Mouse (Mus musculus) hindbrain, embryonic 10.5 days (tissue): ENCODE measurements around the gene Mtfr1l. TPM values are rescaled to one million over a fixed set of nuclear protein-coding genes. Genes with fewer than 3 reads are reported as not detected.
"Not testable (repeated sequence)": the region's sequence is repeated elsewhere in the genome, so short reads cannot be mapped to it uniquely, and the experiment has no call there.

Source experiments
- DNase-seq: peaks from one replicate; pipeline ENCODE4 v3.0.0-alpha.2; 2017; ENCODE audit warnings: low spot score
- H3K27ac ChIP-seq: fragments of 300-500 bp; sonication (generic); 2 replicates; pipeline ENCODE4 v1.5.1; 2016; ENCODE audit warnings: mild to moderate bottlenecking, moderate library complexity
- H3K27me3 ChIP-seq: fragments of 300-500 bp; sonication (generic); 2 replicates; pipeline ENCODE4 v1.6.1; 2016; ENCODE audit warnings: mild to moderate bottlenecking; ENCODE audit not compliant: poor library complexity, insufficient read depth, severe bottlenecking
- H3K36me3 ChIP-seq: fragments of 300-500 bp; sonication (generic); 2 replicates; pipeline ENCODE4 v1.6.1; 2016; ENCODE audit warnings: mild to moderate bottlenecking, moderate library complexity
- H3K4me1 ChIP-seq: fragments of 300-500 bp; sonication (generic); replicated peaks from 2 replicates; pipeline ENCODE4 v1.6.1; 2016; ENCODE audit warnings: mild to moderate bottlenecking
- H3K4me3 ChIP-seq: fragments of 300-500 bp; sonication (generic); 2 replicates; pipeline ENCODE4 v1.5.1; 2016; ENCODE audit warnings: mild to moderate bottlenecking, moderate library complexity
- H3K9me3 ChIP-seq: fragments of 300-500 bp; sonication (generic); 2 replicates; pipeline ENCODE4 v1.6.1; 2016; ENCODE audit warnings: mild to moderate bottlenecking, moderate library complexity
- WGBS: fragments of 180-500 bp; shearing (Covaris S2); methylation state at CpG from one replicate; pipeline ENCODE4 v1.1.7; 2016; 5-methylcytosine and 5-hydroxymethylcytosine counted together
- polyA plus RNA-seq: library from polyadenylated mRNA; unstranded; fragments of >200 nt; fragmentation: Nextera tagmentation; extraction: Ambion mirVana; gene quantifications from 2 replicates; pipeline ENCODE4 v1.2.1, GENCODE M21; 2016

The Mtfr1l gene
- polyA plus RNA-seq, 1 experiment from 2014 or later, result 125 TPM

DNA sequence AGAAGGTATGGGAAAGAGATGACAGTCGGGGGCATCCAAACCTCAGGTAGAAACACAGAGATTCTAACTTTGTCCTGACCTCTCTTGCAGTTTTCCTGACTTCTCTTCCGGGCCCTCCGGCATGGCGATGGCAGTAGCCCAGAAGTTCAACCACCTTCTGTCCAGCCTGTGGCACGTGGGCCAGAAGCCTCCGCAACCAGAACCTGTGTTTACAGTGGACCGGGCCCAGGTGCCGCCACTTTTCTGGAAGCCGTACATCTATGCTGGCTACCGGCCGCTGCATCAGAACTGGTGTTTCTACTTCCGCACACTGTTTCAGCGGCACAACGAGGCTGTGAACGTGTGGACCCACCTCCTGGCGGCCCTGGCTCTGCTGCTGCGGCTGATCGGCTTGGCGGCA, 28.5 kb downstream of the Mtfr1l start:
- Histone ChIP-seq H3K4me3 (no peak overlapping the region), H3K36me3 (peaks cover 4% of the 10 kb centered on the region; the same call in 1 of the 2 replicates), H3K27me3 (no peaks in the 10 kb centered on the region), H3K27ac (no peak overlapping the region), H3K9me3 (no peaks in the 10 kb centered on the region), H3K4me1 (peaks cover 18% of the 10 kb centered on the region)
- no peak for DNase-seq
- WGBS, result 91% methylated on average over 19 of the region's 19 CpGs

- Histone ChIP-seq H3K4me1 (peaks cover 12% of the 10 kb centered on the region), H3K27ac (peak overlapping the region; percentile 40; the same call in 1 of the 2 replicates), H3K4me3 (no peak overlapping the region), H3K36me3 (peaks cover 4% of the 10 kb centered on the region; the same call in 1 of the 2 replicates), H3K9me3 (no peaks in the 10 kb centered on the region), H3K27me3 (no peaks in the 10 kb centered on the region)
- DNase-seq, result no peak
- 80% methylated on average over 3 of the region's 4 CpGs for WGBS
Observed at GRCm38 (mm10) chr4:134505966-134506594, 29.1 kb downstream of the Mtfr1l start.

- H3K27me3 ChIP-seq, result no peaks in the 10 kb centered on the region
- 89% methylated on average over 4 of the region's 4 CpGs for WGBS
- no peak for DNase-seq
Observed at GRCm38 (mm10) chr4:134505303-134505789, 29.8 kb downstream of the Mtfr1l start.

GRCm38 (mm10) chr4:134503686-134504357, 31.4 kb downstream of the Mtfr1l start:
- H3K4me3 ChIP-seq, result no peak overlapping the region
- no peaks in the 10 kb centered on the region; the same call in 1 of the 2 replicates for H3K9me3 ChIP-seq
- 0 out of 2 replicates have a peak, but pooled peaks cover under 1% of the 10 kb centered on the region for H3K27me3 ChIP-seq
- 78% methylated on average over 4 of the region's 4 CpGs for WGBS
- H3K4me1 ChIP-seq, result 0 out of 2 replicates have a peak, but pooled peaks cover 4% of the 10 kb centered on the region
- H3K36me3 ChIP-seq, result peaks cover 4% of the 10 kb centered on the region; the same call in 1 of the 2 replicates
- H3K27ac ChIP-seq, result no peak overlapping the region
- no peak for DNase-seq

More at GRCm38 (mm10) chr4:134505303-134505789, 29.8 kb downstream of the Mtfr1l start:
- Histone ChIP-seq H3K36me3 (peaks cover 4% of the 10 kb centered on the region; the same call in 1 of the 2 replicates), H3K9me3 (no peaks in the 10 kb centered on the region), H3K27ac (no peak overlapping the region), H3K4me3 (no peak overlapping the region), H3K4me1 (0 out of 2 replicates have a peak, but pooled peaks cover 6% of the 10 kb centered on the region)

- DNase-seq, result no peak
- Histone ChIP-seq H3K4me3 (no peak overlapping the region), H3K36me3 (no peaks in the 10 kb centered on the region), H3K27me3 (peaks cover 21% of the 10 kb centered on the region), H3K9me3 (no peaks in the 10 kb centered on the region; the same call in 1 of the 2 replicates), H3K27ac (no peak overlapping the region), H3K4me1 (peaks cover 17% of the 10 kb centered on the region)
- 94% methylated on average over 6 of the region's 6 CpGs for WGBS
Observed at GRCm38 (mm10) chr4:134501095-134501494, 34.1 kb downstream of the Mtfr1l start.

DNA sequence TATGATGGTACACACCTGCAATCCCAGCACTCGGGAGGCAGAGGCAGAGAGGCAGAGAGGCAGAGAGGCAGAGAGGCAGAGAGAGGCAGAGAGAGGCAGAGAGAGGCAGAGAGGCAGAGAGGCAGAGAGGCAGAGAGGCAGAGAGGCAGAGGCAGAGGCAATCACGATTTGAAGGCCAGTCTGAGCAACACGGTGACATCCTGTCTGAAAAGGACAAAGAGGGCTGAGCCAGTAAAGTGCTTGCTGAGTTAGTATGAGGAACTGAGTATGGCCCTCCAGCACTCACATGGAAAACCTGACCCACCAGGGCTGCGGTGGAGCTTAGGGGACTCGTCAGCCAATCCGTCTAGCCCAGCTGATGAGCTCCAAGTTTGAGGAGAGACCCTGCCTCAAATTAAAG, 36.2 kb downstream of the Mtfr1l start:
- H3K27me3 ChIP-seq, result peaks cover 29% of the 10 kb centered on the region
- 88% methylated on average over 6 of the region's 6 CpGs for WGBS
- H3K9me3 ChIP-seq, DNase-seq, H3K4me3 ChIP-seq, H3K36me3 ChIP-seq, H3K27ac ChIP-seq: not testable (repeated sequence)
- H3K4me1 ChIP-seq, result peaks cover 32% of the 10 kb centered on the region

DNA sequence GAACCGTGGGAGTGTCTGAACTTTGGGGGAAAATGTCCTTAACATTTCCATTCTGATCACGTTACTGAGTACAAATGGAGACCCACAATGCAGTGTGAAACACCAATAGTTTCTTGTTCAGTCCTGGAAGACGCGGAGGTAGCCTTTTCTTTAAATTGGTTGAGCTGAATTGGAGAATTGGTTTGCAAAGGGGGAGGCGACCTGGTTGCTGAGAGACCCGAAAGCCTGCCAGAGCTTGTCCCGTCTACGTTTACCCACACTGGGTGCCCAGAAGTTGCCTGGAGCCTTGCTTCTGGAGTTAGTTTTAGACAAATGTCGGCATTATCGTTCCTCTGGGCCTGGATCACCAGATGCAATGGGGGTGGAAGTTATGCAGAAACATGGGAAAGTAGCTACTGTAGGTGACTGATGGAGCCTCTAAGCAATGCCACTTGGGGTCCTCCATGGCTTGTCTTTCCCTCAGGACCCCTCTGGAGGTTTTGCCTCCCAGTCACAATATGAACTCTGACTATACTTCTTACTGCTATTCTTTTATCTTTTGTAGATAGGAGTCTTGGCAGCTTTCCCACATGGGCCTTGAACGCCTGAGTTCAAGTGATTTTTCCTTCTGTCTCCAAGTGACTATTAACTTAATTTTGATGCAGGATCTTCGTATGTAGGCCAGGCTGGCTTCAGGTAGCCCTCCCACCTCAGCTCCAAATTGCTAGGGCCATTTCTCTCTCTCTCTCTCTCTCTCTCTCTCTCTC, 37.0 kb downstream of the Mtfr1l start:
- Histone ChIP-seq H3K27ac (no peak overlapping the region), H3K27me3 (peaks cover 29% of the 10 kb centered on the region), H3K4me3 (no peak overlapping the region), H3K36me3 (no peaks in the 10 kb centered on the region), H3K9me3 (no peaks in the 10 kb centered on the region; the same call in 1 of the 2 replicates), H3K4me1 (peaks cover 32% of the 10 kb centered on the region)
- WGBS, result 77% methylated on average over 12 of the region's 12 CpGs
- no peak for DNase-seq

DNA sequence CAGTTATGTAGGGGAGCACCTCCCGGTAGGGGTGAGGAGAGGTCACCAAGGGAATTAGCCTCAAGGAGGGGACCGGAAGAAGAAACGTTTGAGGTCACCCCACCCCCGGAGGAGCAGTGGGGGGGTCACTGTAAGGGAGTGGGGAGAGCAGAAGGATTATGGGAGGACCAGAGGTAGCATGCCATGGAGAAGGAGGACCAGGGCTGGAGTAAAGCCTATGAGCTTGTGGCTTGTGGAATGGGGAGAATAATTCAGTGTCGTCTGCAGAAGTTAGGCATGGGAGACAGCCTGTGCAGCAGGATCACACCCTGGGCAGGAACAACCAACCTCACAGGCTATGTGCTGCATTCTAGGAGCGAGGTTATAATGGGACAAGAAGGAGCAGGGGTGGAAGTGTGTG, 38.0 kb downstream of the Mtfr1l start:
- H3K4me3 ChIP-seq, result peak overlapping the region; percentile 61
- H3K27me3 ChIP-seq, result peaks cover 29% of the 10 kb centered on the region
- no peak for DNase-seq
- 11% methylated on average over 6 of the region's 6 CpGs for WGBS
- peaks cover 33% of the 10 kb centered on the region for H3K4me1 ChIP-seq
- H3K36me3 ChIP-seq, result no peaks in the 10 kb centered on the region
- H3K9me3 ChIP-seq, result no peaks in the 10 kb centered on the region; the same call in 1 of the 2 replicates
- peak overlapping the region; percentile 83 for H3K27ac ChIP-seq

DNA sequence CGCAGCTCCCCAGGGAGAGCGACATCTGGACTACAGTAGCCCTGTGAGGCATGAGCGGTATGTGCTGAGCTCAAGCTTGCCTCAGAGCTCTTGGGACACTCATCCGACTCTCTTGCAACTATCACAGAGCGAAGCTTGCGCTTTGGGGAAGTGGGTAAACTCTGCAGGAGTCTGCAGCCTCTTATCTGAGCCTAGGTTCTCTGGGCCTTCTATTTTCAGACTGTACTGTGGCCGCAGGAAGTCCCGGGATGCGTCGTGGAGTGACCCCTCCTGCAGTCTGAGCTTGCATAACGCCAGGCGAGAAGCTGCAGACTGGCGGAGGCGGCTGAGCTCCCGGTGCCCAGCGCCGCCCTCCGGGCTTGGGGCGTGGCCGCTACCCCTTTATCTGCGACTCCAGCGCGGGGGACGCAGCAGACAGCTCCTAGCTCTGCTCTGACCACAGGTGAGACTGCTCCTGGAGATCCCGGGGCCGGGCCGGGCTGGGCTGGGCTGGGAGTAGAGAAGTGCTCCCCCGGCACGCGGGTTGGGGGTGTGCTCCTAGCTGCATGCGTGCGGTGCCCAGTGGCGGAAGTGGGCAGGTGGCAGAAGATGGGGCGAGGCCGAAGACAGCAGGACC, 38.5 kb downstream of the Mtfr1l start, which contains the start of gene Paqr7:
Gene Paqr7 (plus strand): TSS at position 103 of the 616 bp plus-strand sequence.
- Histone ChIP-seq H3K27ac (peak within 1 kb of the TSS; percentile 83), H3K27me3 (peaks cover 29% of the 10 kb centered on the region), H3K36me3 (no peaks in the 10 kb centered on the region), H3K4me3 (peak within 1 kb of the TSS; percentile 61), H3K9me3 (no peaks in the 10 kb centered on the region; the same call in 1 of the 2 replicates), H3K4me1 (peaks cover 36% of the 10 kb centered on the region)
- WGBS, result 2% methylated on average over 35 of the region's 35 CpGs
- DNase-seq, result peak; percentile 60

GRCm38 (mm10) chr4:134495546-134495923, 39.7 kb downstream of the Mtfr1l start:
- Histone ChIP-seq H3K9me3 (no peaks in the 10 kb centered on the region; the same call in 1 of the 2 replicates), H3K4me1 (peaks cover 39% of the 10 kb centered on the region), H3K27ac (no peak overlapping the region), H3K27me3 (peaks cover 29% of the 10 kb centered on the region), H3K36me3 (no peaks in the 10 kb centered on the region), H3K4me3 (no peak overlapping the region)
- WGBS, result 61% methylated on average over 5 of the region's 5 CpGs
- no peak for DNase-seq

GRCm38 (mm10) chr4:134494780-134495545, 40.2 kb downstream of the Mtfr1l start:
- no peaks in the 10 kb centered on the region; the same call in 1 of the 2 replicates for H3K9me3 ChIP-seq
- peaks cover 29% of the 10 kb centered on the region for H3K27me3 ChIP-seq
- no peaks in the 10 kb centered on the region for H3K36me3 ChIP-seq
- peak overlapping the region; percentile 50; the same call in 1 of the 2 replicates for H3K27ac ChIP-seq
- DNase-seq, result peak; percentile 24
- WGBS, result 75% methylated on average over 16 of the region's 16 CpGs
- H3K4me3 ChIP-seq, result no peak overlapping the region
- H3K4me1 ChIP-seq, result peaks cover 39% of the 10 kb centered on the region
